Mouse (Mus musculus) right cerebral cortex, adult 18-20 months (tissue): ENCODE results near the gene Cmpk1.

ENCODE experiments used
- DNase-seq: peaks from one replicate; pipeline ENCODE4 v3.0.0; 2022; ENCODE audit warnings: mixed read lengths

The Cmpk1 gene

DNA sequence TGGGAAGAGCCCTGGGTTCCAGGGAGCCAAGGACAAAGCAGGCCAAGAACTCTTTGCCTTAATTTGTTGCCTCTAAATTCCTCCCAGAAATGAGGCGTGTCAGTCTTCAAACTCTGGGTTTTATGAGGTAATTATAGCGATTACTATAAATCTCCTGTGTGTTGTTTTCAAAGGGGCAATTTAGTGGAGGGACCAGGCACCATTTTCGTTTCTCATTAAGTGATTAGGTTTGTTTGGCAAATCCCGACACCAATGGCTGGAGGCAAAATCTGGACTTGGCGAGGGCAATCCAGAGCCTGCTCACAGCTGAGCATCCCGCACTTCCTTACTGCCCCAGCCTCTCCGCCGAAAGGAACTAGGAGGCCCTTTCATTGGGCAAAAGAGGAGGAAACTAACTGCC is 44.5 kb downstream of the Cmpk1 start:
- DNase-seq, result no peak

DNA sequence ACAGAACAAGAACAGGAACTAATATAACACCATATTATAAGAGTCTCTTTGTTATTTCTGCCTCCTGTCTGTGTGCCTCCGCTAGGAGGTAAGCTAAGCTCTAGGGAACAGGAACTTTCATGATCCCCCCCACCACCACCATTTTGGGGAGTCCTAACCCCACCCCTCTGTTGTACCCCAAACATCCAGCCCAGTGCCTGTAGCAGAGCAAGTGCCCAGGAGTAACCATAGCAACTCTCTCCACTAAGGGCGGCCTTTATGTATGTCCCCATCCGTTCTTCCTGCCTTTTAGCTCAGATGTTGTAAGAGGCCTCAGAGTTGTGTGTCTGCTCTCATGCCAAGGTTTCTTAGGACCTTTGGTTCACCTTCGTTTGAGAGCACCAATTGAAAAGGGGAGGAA is 44.9 kb downstream of the Cmpk1 start:
- DNase-seq, result no peak

- DNase-seq, result no peak
Measured at GRCm38 (mm10) chr4:114941311-114941710, 45.7 kb downstream of the Cmpk1 start.

GRCm38 (mm10) chr4:114938248-114938647 is 48.8 kb downstream of the Cmpk1 start:
- DNase-seq, result no peak

DNA sequence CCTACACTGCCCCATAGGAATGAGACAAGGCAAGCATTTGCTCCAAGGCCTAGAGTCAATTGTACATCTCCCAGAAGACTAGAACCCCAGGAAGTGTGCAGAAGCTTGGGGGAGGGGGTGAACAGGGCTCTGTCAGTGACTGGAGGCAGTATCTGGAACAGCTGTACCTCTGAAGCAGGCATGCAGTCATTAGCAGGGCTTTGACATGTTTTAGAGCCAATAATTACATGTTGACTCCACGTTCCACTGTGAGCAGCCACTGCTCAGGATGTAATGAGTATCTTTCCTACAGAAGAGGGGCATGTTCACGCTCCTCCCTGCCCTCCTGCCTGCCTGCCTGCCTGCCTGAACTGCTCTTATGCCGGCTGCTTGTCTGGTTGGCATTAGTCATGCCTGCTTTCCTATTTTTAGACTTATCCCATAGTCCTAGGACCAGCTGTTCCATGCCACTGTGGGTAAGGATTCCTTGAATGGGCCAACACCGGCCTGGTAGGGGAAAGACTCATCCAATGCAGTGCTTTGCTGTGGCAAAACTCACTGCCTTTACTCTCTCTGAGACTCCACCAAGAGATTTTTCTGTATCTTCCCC is 49.5 kb downstream of the Cmpk1 start:
- no peak for DNase-seq

- DNase-seq, result no peak
Measured at GRCm38 (mm10) chr4:114934188-114934587, 52.9 kb downstream of the Cmpk1 start.

DNA sequence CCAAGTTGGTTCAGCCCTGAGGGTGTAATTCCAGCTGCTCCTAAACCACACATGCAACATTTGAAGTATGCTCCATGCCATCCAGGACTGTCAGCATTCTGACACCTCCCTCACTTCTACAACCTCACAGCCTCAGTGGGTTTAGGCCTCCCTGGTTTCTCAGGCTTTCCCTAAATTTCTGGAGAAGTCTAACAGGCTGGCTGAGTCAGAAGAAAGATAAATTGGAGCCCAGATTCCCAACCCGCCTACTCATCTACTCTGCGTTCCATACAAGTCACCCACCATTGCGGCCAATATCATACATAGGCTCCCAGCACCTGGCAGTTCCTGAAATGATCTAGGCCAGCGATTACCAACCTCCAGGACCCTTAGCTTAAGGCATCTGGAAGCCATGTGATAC is 54.3 kb downstream of the Cmpk1 start:
- DNase-seq, result peak; percentile 20

DNA sequence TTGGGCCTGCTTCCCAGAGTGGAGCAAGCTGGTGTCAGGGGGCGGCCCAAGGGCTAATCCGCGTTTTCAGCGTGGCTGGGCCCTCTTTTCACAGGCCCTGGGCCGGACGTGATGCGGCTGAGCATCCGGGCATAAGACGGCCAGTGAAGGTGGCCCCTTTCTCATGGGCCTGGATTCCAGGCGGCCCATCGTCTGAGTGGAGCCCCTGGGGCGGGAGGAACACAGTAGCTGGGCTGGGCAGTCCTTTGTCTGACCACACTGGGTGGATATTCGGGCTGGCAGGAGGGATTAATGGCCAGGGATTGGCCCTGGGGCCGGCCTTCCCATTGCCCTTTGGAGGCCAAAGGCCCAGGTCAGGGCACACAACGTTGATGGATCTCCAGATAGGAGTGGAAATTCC is 57.9 kb downstream of the Cmpk1 start:
- no peak for DNase-seq

DNA sequence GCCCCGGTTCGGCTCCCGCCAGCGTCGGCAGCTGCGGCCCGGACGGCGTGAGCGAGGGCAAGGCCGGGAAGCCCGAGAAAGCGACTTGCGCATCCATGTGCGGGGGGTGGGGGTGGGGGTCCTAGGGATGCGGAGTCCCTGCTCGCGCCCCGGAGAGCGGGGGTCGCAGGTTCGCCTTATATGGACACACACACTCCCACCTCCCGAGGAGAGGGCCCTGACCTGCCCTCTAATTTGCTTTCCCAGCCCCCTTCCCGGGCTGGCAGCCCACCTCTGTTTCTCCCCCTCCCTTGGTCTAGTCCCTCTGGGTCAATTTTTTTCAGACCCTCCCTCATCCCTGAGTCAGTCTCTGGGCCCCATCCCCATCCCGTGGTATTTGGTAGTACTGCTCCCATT is 61.1 kb downstream of the Cmpk1 start, which contains the start of gene Foxe3:
Gene Foxe3 (minus strand): TSS at position 97 of the 396 bp plus-strand sequence.
- no peak for DNase-seq

- no peak for DNase-seq
Measured at GRCm38 (mm10) chr4:114924971-114925916, 61.8 kb downstream of the Cmpk1 start.

GRCm38 (mm10) chr4:114917091-114917490 is 70.0 kb downstream of the Cmpk1 start:
- no peak for DNase-seq

- DNase-seq, result no peak
Measured at GRCm38 (mm10) chr4:114916056-114916455, 71.0 kb downstream of the Cmpk1 start.

DNA sequence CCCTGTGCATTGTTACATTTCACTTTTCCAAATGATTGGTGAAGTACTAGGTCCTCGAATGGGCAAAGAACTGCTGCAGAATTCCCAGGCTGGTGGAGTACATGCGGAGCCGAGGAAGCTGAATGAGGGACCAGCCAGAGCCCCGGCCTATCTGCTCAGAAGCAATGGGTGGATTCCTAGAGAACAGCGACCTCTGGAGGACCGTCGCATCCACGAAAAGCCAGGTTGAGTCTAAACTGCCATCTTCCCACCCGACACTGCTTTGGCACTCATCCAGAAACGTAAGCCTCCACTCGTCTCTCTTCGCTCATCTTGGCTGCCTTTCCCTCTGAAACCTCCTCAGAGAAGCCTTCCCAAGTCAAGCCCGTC is 73.5 kb downstream of the Cmpk1 start:
- DNase-seq, result peak; percentile 38

- DNase-seq, result no peak
Measured at GRCm38 (mm10) chr4:114912705-114913593, 74.1 kb downstream of the Cmpk1 start.

- DNase-seq, result no peak
Measured at GRCm38 (mm10) chr4:114909602-114910484, 77.2 kb downstream of the Cmpk1 start.
